Mouse (Mus musculus) myocyte (in vitro differentiated cells): ENCODE results near the gene Slc39a11.

Experiments used
- E2F4 ChIP-seq: IDR thresholded peaks from one replicate; pipeline ENCODE4 v1.6.1; 2011; ENCODE audit warnings: mild to moderate bottlenecking, control low read depth, moderate library complexity; ENCODE audit not compliant: insufficient read depth
- MAX ChIP-seq: IDR thresholded peaks from one replicate; pipeline ENCODE4 v1.6.1; 2011; ENCODE audit warnings: low read depth, mild to moderate bottlenecking, control low read depth
- POLR2A ChIP-seq: IDR thresholded peaks from one replicate; pipeline ENCODE4 v1.6.1; 2011; ENCODE audit warnings: low read depth, mild to moderate bottlenecking, control low read depth, moderate library complexity; ENCODE audit not compliant: insufficient read length
- POLR2AphosphoS2 ChIP-seq: IDR thresholded peaks from one replicate; pipeline ENCODE4 v1.6.1; 2011; ENCODE audit warnings: low read depth, control low read depth; ENCODE audit not compliant: insufficient read length
- TCF12 ChIP-seq: IDR thresholded peaks from one replicate; pipeline ENCODE4 v1.6.1; 2011; ENCODE audit warnings: mild to moderate bottlenecking, control low read depth; ENCODE audit not compliant: poor library complexity, insufficient read depth, severe bottlenecking
- USF1 ChIP-seq: IDR thresholded peaks from one replicate; pipeline ENCODE4 v1.6.1; 2011; ENCODE audit warnings: low read depth, mild to moderate bottlenecking, control low read depth, moderate library complexity

DNA sequence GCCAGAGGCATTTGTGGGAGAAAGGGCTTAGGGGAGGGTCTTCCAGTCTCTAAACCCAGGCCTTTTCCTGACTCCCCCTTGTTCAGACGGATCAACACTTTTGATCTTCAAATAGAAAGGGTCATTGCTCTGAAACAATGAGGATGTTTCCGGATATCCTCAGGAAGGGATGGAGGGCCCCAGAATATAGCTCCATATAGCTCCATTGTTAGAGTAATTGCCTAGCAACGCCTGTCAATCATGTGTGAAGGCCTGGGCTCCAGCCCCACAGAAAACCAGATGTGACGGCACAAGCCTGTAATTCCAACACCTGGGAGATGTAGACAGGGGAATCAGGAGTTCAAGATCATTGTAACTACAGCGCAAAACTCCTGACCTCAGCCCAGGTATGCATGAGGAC is 214.2 kb downstream of the Slc39a11 start:
- no peak for TF ChIP-seq POLR2AphosphoS2
- no peak for TF ChIP-seq USF1
- TF ChIP-seq TCF12, result no peak
- TF ChIP-seq POLR2A, result no peak
- no peak for TF ChIP-seq E2F4
- no peak for TF ChIP-seq MAX
